Mouse (Mus musculus): ENCODE data around the gene Myrf. TPM values are rescaled to one million over a fixed set of nuclear protein-coding genes. Genes with fewer than 3 reads are reported as not detected.
"Not testable (repeated sequence)": the region's sequence is repeated elsewhere in the genome, so short reads cannot be mapped to it uniquely, and the experiment has no call there.

The Myrf gene
- polyA plus RNA-seq, 1 experiment: 2.4 TPM

- no peak for DNase-seq (ENCODE audit: low read depth)
- TF ChIP-seq CTCF (IDR thresholded peaks at IDR 0.05; ENCODE audit: borderline replicate concordance, extremely low read depth, insufficient read depth, insufficient read length): no peak
- TF ChIP-seq POLR2A (IDR thresholded peaks at IDR 0.05; ENCODE audit: borderline replicate concordance, extremely low read depth, insufficient read depth, insufficient read length, poor library complexity, severe bottlenecking): no peak
Measured at GRCm38 (mm10) chr19:10171846-10172245, 68.7 kb downstream of the Myrf start.

- DNase-seq (ENCODE audit: low read depth): no peak
- TF ChIP-seq POLR2A (IDR thresholded peaks at IDR 0.05; ENCODE audit: borderline replicate concordance, extremely low read depth, insufficient read depth, insufficient read length, poor library complexity, severe bottlenecking): no peak
Measured at GRCm38 (mm10) chr19:10171359-10171758, 69.2 kb downstream of the Myrf start.

- DNase-seq (ENCODE audit: low read depth): no peak
- TF ChIP-seq CTCF (IDR thresholded peaks at IDR 0.05; ENCODE audit: borderline replicate concordance, extremely low read depth, insufficient read depth, insufficient read length): no peak
- no peak for TF ChIP-seq POLR2A (IDR thresholded peaks at IDR 0.05; ENCODE audit: borderline replicate concordance, extremely low read depth, insufficient read depth, insufficient read length, poor library complexity, severe bottlenecking)
Measured at GRCm38 (mm10) chr19:10170466-10170865, 70.1 kb downstream of the Myrf start.

GRCm38 (mm10) chr19:10169692-10170330, 70.7 kb downstream of the Myrf start:
- not testable (repeated sequence) for DNase-seq (ENCODE audit: low read depth)

GRCm38 (mm10) chr19:10169179-10169578, 71.4 kb downstream of the Myrf start:
- no peak for DNase-seq (ENCODE audit: low read depth)
- no peak for TF ChIP-seq POLR2A (IDR thresholded peaks at IDR 0.05; ENCODE audit: borderline replicate concordance, extremely low read depth, insufficient read depth, insufficient read length, poor library complexity, severe bottlenecking)
- TF ChIP-seq CTCF (IDR thresholded peaks at IDR 0.05; ENCODE audit: borderline replicate concordance, extremely low read depth, insufficient read depth, insufficient read length): no peak

- TF ChIP-seq CTCF (IDR thresholded peaks at IDR 0.05; ENCODE audit: borderline replicate concordance, extremely low read depth, insufficient read depth, insufficient read length): no peak
- no peak for TF ChIP-seq POLR2A (IDR thresholded peaks at IDR 0.05; ENCODE audit: borderline replicate concordance, extremely low read depth, insufficient read depth, insufficient read length, poor library complexity, severe bottlenecking)
- no peak for DNase-seq (ENCODE audit: low read depth)
Measured at GRCm38 (mm10) chr19:10168441-10168840, 72.1 kb downstream of the Myrf start.

DNA sequence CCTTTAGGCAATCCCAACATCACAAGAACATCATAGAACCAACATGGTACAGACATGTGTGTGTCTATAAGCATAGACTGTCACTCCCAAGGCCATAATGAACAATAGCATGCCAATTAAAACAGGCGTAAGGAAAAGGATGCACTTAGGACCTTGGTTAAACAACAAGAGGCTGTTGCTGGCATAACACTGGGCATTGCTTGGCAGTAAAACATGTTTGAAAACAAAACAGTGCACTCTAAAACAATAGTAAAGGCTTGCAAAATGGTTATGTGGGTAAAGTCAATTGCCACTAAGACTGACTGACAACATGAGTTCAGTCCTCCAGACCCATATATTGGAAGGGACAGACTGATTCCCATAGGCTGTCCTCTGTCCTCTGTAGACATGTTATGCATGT, 72.6 kb downstream of the Myrf start:
- TF ChIP-seq POLR2A (IDR thresholded peaks at IDR 0.05; ENCODE audit: borderline replicate concordance, extremely low read depth, insufficient read depth, insufficient read length, poor library complexity, severe bottlenecking) (no peak), CTCF (IDR thresholded peaks at IDR 0.05; ENCODE audit: borderline replicate concordance, extremely low read depth, insufficient read depth, insufficient read length) (no peak)
- no peak for DNase-seq (ENCODE audit: low read depth)

DNA sequence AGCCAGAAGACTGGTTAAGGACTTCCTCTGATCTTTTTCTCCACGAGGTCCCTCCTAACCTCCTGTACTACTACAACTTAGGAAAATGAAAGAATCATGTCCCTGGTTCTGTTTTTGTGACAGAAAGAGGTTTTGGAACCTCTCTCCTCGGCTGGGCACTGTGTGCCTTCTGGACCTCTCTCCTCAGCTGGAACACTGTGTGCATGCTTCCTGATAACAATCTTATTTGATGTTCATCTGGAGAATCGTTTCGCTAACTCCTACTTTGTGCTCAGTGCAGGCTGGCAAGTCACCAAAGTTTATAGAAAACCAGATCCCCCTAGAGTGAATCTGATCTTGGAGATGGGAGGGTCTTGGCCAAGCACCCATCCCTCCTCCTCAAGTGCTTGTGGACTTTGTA, 73.4 kb downstream of the Myrf start:
- DNase-seq (ENCODE audit: low read depth): no peak
- TF ChIP-seq POLR2A (IDR thresholded peaks at IDR 0.05; ENCODE audit: borderline replicate concordance, extremely low read depth, insufficient read depth, insufficient read length, poor library complexity, severe bottlenecking): no peak
- TF ChIP-seq CTCF (IDR thresholded peaks at IDR 0.05; ENCODE audit: borderline replicate concordance, extremely low read depth, insufficient read depth, insufficient read length): no peak

GRCm38 (mm10) chr19:10165928-10166327, 74.6 kb downstream of the Myrf start:
- not testable (repeated sequence) for DNase-seq (ENCODE audit: low read depth)

DNA sequence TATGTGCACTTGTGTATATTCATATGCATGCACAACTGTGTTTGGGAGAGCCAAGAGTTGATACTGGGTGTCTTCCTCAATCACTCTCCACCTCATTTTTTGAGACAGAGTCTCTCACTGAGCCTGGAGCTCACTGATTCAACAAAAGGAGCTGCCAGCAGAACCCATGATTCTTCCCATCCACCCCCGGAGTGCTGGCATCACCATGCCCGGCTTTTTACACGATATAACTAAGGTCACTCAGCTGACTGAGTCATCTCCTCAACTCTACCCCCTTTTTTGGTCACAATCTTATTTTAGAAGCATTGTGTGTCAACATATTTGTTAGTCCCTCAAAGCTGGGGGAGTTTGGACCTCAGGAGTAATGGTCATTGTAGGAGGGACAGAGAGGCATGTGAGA, 76.7 kb downstream of the Myrf start:
- DNase-seq (ENCODE audit: low read depth): no peak
- TF ChIP-seq POLR2A (IDR thresholded peaks at IDR 0.05; ENCODE audit: borderline replicate concordance, extremely low read depth, insufficient read depth, insufficient read length, poor library complexity, severe bottlenecking): no peak
- no peak for TF ChIP-seq CTCF (IDR thresholded peaks at IDR 0.05; ENCODE audit: borderline replicate concordance, extremely low read depth, insufficient read depth, insufficient read length)

Other genes starting within 250 kb of the Myrf start
- 1.2 and 1.4 TPM in 2 replicates for gene Best1, start 239.1 kb downstream of the Myrf start, polyA plus RNA-seq (2012; rRNA removed)
- 19.5 and 20.0 TPM in 2 replicates for gene Rab3il1, start 239.1 kb downstream of the Myrf start, polyA plus RNA-seq (2012; rRNA removed)
- 42.8 and 44.8 TPM in 2 replicates for gene Fads3, start 199.2 kb downstream of the Myrf start, polyA plus RNA-seq (2012; rRNA removed)
- gene Fads2, start 139.0 kb downstream of the Myrf start, polyA plus RNA-seq (2012; rRNA removed): 195 and 216 TPM in 2 replicates
- gene Fads1, start 57.9 kb downstream of the Myrf start, polyA plus RNA-seq (2012; rRNA removed): 136 and 139 TPM in 2 replicates
- gene Tmem258, start 36.7 kb downstream of the Myrf start, polyA plus RNA-seq (2012; rRNA removed): 108 and 164 TPM in 2 replicates
- gene Fen1, start 36.6 kb downstream of the Myrf start, polyA plus RNA-seq (2012; rRNA removed): 26.6 and 34.3 TPM in 2 replicates
- gene Dagla, start 64.1 kb upstream of the Myrf start, polyA plus RNA-seq (2012; rRNA removed): 20.2 and 24.8 TPM in 2 replicates
- 50.2 and 85.2 TPM in 2 replicates for gene Syt7, start 148.3 kb upstream of the Myrf start, polyA plus RNA-seq (2012; rRNA removed)
- gene Lrrc10b, start 216.7 kb upstream of the Myrf start, polyA plus RNA-seq (2012; rRNA removed): 1.4 and 2.0 TPM in 2 replicates
- gene Ppp1r32, start 242.2 kb upstream of the Myrf start, polyA plus RNA-seq (2012; rRNA removed): 2.3 and 2.5 TPM in 2 replicates